Mouse (Mus musculus) midbrain, embryonic 11.5 days (tissue): ENCODE measurements around the gene Filip1l. TPM values are rescaled to one million over a fixed set of nuclear protein-coding genes. Genes with fewer than 3 reads are reported as not detected.
"Not testable (repeated sequence)": the region's sequence is repeated elsewhere in the genome, so short reads cannot be mapped to it uniquely, and the experiment has no call there.

Experiments used
- ATAC-seq: fragments of 200-750 bp; cut with Nextera tagmentation; 2 replicates; pipeline ENCODE4 v1.8.0; 2017; ENCODE audit warnings: moderate TSS enrichment, moderate library complexity; ENCODE audit not compliant: low FRiP score
- DNase-seq: peaks from one replicate; pipeline ENCODE4 v3.0.0; 2015; ENCODE audit warnings: low spot score; ENCODE audit errors: missing footprints
- H3K27ac ChIP-seq: fragments of 300-500 bp; sonication (generic); 2 replicates; pipeline ENCODE4 v1.5.1; 2014; ENCODE audit warnings: low read depth, low read length
- H3K27me3 ChIP-seq: fragments of 300-500 bp; sonication (generic); 2 replicates; pipeline ENCODE4 v1.6.1; 2014; ENCODE audit warnings: mild to moderate bottlenecking, low read length, moderate library complexity, mixed read lengths; ENCODE audit not compliant: control insufficient read depth, insufficient read depth
- H3K36me3 ChIP-seq: fragments of 300-500 bp; sonication (generic); 2 replicates; pipeline ENCODE4 v1.6.1; 2014; ENCODE audit warnings: mild to moderate bottlenecking, low read length, moderate library complexity, mixed read lengths; ENCODE audit not compliant: control insufficient read depth, insufficient read depth
- H3K4me1 ChIP-seq: fragments of 300-500 bp; sonication (generic); 2 replicates; pipeline ENCODE4 v1.6.1; 2014; ENCODE audit warnings: low read length; ENCODE audit not compliant: control insufficient read depth, insufficient read depth
- H3K4me2 ChIP-seq: fragments of 300-500 bp; sonication (generic); 2 replicates; pipeline ENCODE4 v1.6.1; 2014; ENCODE audit warnings: mild to moderate bottlenecking, moderate library complexity
- H3K4me3 ChIP-seq: fragments of 300-500 bp; sonication (generic); 2 replicates; pipeline ENCODE4 v1.5.1; 2014; ENCODE audit warnings: low read depth, low read length
- H3K9ac ChIP-seq: fragments of 300-500 bp; sonication (generic); 2 replicates; pipeline ENCODE4 v1.6.1; 2014; ENCODE audit warnings: low read length
- H3K9me3 ChIP-seq: fragments of 300-500 bp; sonication (generic); 2 replicates; pipeline ENCODE4 v1.6.1; 2016; ENCODE audit warnings: low read length; ENCODE audit not compliant: control insufficient read depth
- WGBS: fragments of 180-500 bp; shearing (Covaris S2); extraction: QIAGEN DNeasy Blood & Tissue Kit; methylation state at CpG from one replicate; pipeline ENCODE4 v1.1.7; 2014; 5-methylcytosine and 5-hydroxymethylcytosine counted together
- polyA plus RNA-seq: library from polyadenylated mRNA; unstranded; fragments of >200 nt; fragmentation: Nextera tagmentation; extraction: Ambion mirVana; gene quantifications from 2 replicates; pipeline ENCODE4 v1.2.1, GENCODE M21; 2014

Gene Filip1l
- polyA plus RNA-seq, 1 experiment from 2014 or later, result 6.8 TPM

DNA sequence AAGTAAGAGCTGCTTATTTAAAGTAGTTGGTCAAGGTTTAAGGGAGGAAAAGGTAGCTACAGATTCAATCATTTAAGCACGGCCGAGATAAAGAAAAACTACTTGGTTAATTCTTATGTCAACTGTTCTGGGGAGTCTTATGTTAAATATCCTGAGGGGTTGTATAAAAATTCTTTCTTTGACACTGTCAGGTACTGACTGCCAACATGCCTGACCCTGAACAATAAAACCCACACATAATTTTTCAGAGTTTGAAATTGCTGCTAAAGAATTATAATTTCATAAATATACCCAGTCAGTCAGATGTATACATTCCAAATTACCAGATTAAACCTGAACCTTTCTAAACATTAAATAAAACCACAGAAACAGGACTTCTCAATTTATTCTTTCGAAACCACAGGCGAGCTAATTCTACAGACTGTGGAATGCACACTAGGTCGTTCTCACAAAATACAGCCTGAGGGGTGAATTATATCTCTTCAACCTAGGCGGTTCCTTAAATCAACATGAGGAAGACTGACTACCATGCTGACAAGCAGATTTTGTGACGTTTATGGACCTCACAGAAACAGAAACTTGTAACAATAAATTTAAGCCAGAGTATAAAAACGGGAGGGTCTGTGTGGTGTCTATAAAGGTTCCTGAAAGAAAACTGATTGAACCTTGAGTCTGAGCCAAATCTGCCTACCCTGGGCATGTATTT, 30.5 kb downstream of the Filip1l start:
- WGBS, result 86% methylated on average over 8 of the region's 8 CpGs
- no peaks in the 10 kb centered on the region for H3K4me1 ChIP-seq
- H3K4me2 ChIP-seq, result no peak overlapping the region
- ATAC-seq, result no peak
- no peaks in the 10 kb centered on the region for H3K9me3 ChIP-seq
- H3K9ac ChIP-seq, result no peak overlapping the region
- H3K36me3 ChIP-seq, result no peaks in the 10 kb centered on the region
- no peaks in the 10 kb centered on the region for H3K27me3 ChIP-seq
- H3K4me3 ChIP-seq, result no peak overlapping the region
- DNase-seq, result no peak
- H3K27ac ChIP-seq, result no peak overlapping the region

DNA sequence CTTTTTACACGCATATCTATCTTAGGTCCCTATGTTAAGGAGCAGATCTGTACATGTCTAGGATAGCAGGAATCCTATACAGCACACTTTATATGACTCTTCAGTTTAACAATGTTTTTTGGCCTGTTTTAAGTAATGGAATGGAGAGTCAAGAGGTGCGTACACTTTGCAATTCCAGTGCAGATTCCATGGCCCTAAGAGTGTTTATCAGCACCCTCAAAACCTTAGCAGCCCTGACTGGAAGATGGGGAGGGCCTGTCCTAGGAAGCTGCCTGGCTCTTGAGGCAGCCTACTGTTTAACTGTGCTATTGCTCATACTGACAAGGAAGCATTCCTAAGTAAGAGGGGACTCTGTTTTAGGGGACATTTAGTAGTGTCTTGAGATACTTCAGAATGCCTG, 31.4 kb downstream of the Filip1l start:
- Histone ChIP-seq H3K27ac (no peak overlapping the region), H3K27me3 (no peaks in the 10 kb centered on the region), H3K4me1 (no peaks in the 10 kb centered on the region), H3K9me3 (no peaks in the 10 kb centered on the region), H3K4me2 (no peak overlapping the region), H3K36me3 (no peaks in the 10 kb centered on the region), H3K4me3 (no peak overlapping the region), H3K9ac (no peak overlapping the region)
- DNase-seq, result no peak
- 94% methylated on average over 2 of the region's 2 CpGs for WGBS
- ATAC-seq, result no peak

GRCm38 (mm10) chr16:57389566-57390251, 36.8 kb downstream of the Filip1l start:
- whole genome bisulfite sequencing, result 92% methylated on average over 15 of the region's 15 CpGs
- ATAC-seq, result no peak
- H3K4me2 ChIP-seq, result no peak overlapping the region

DNA sequence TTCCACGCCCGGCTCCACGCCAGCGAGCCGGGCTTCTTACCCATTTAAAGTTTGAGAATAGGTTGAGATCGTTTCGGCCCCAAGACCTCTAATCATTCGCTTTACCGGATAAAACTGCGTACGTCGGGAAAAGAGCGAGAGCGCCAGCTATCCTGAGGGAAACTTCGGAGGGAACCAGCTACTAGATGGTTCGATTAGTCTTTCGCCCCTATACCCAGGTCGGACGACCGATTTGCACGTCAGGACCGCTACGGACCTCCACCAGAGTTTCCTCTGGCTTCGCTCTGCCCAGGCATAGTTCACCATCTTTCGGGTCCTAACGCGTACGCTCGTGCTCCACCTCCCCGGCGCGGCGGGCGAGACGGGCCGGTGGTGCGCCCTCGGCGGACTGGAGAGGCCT, 38.3 kb downstream of the Filip1l start:
- DNase-seq, ATAC-seq, H3K27ac ChIP-seq, H3K27me3 ChIP-seq, H3K4me3 ChIP-seq, H3K4me1 ChIP-seq, H3K9me3 ChIP-seq, H3K9ac ChIP-seq, H3K4me2 ChIP-seq, H3K36me3 ChIP-seq: not testable (repeated sequence)
- WGBS, result 26% methylated on average over 21 of the region's 39 CpGs

More at GRCm38 (mm10) chr16:57389566-57390251, 36.8 kb downstream of the Filip1l start:
- Histone ChIP-seq H3K9me3 (no peaks in the 10 kb centered on the region), H3K9ac (no peak overlapping the region), H3K4me1 (no peaks in the 10 kb centered on the region), H3K4me3 (no peak overlapping the region), H3K27ac (no peak overlapping the region), H3K36me3 (no peaks in the 10 kb centered on the region), H3K27me3 (no peaks in the 10 kb centered on the region)
- DNase-seq, result no peak

DNA sequence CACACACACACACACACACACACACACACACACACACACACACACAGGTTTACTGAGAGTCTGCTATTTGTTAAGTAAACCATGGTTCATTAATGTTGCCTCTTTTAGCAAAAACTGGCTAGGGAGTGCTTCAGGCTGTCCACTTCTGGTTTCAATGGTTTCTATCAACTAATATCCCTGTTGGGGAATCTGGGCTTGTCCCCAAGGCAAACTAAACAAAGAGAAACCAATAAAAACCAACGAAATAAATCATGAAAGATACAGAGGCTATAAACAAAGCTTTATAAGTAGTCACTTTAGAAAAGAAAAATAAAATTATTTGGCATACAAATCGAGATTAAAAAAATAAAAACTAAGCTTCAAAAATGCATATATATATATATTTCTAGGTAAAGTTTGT, 39.6 kb downstream of the Filip1l start:
- Histone ChIP-seq H3K9ac (no peak overlapping the region), H3K4me3 (no peak overlapping the region), H3K36me3 (no peaks in the 10 kb centered on the region), H3K4me1 (no peaks in the 10 kb centered on the region), H3K4me2 (no peak overlapping the region), H3K9me3 (no peaks in the 10 kb centered on the region), H3K27me3 (no peaks in the 10 kb centered on the region), H3K27ac (no peak overlapping the region)
- WGBS, result 79% methylated on average over 2 of the region's 2 CpGs
- no peak for DNase-seq
- no peak for ATAC-seq

- no peaks in the 10 kb centered on the region for H3K9me3 ChIP-seq
- H3K36me3 ChIP-seq, result no peaks in the 10 kb centered on the region
- H3K9ac ChIP-seq, result no peak overlapping the region
- H3K27me3 ChIP-seq, result no peaks in the 10 kb centered on the region
- H3K4me1 ChIP-seq, result no peaks in the 10 kb centered on the region
- no peak overlapping the region for H3K27ac ChIP-seq
- H3K4me3 ChIP-seq, result no peak overlapping the region
- DNase-seq, result no peak
- 83% methylated on average over 11 of the region's 11 CpGs for WGBS
- no peak overlapping the region for H3K4me2 ChIP-seq
- no peak for ATAC-seq
Observed at GRCm38 (mm10) chr16:57393161-57393560, 40.3 kb downstream of the Filip1l start.

DNA sequence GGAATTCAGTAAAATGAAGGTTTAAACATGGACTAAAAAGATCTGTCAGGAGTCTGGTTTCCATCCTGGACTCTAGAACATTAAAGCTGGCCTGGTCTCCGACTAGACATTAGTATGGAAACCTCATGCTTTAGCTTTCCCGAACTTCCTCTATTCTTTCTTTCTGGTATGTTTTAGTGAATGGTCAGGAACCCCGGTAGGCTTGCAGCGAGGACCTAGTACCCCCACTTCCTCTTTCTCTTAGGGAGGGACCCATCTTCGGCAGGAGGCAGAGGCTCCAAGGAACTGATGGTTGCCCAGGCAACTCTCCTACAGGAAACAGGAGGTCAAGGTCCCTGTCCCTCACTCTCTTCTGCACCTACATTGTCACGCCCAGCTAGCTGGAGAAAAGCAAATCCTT, 43.4 kb downstream of the Filip1l start:
- no peak overlapping the region for H3K9ac ChIP-seq
- no peak overlapping the region for H3K4me3 ChIP-seq
- no peak overlapping the region for H3K27ac ChIP-seq
- H3K27me3 ChIP-seq, result no peaks in the 10 kb centered on the region
- no peaks in the 10 kb centered on the region for H3K9me3 ChIP-seq
- WGBS, result 85% methylated on average over 6 of the region's 6 CpGs
- H3K4me1 ChIP-seq, result no peaks in the 10 kb centered on the region
- no peak for DNase-seq
- no peak for ATAC-seq
- no peaks in the 10 kb centered on the region for H3K36me3 ChIP-seq
- H3K4me2 ChIP-seq, result no peak overlapping the region

- no peak overlapping the region for H3K9ac ChIP-seq
- H3K4me2 ChIP-seq, result no peak overlapping the region
- no peak overlapping the region for H3K27ac ChIP-seq
- no peak overlapping the region for H3K4me3 ChIP-seq
- ATAC-seq (0 out of 2 replicates have a peak, but pooled peaks have one; percentile 4), DNase-seq (no peak)
- no peaks in the 10 kb centered on the region for H3K9me3 ChIP-seq
- no peaks in the 10 kb centered on the region for H3K4me1 ChIP-seq
- H3K27me3 ChIP-seq, result no peaks in the 10 kb centered on the region
- H3K36me3 ChIP-seq, result no peaks in the 10 kb centered on the region
- 87% methylated on average over 6 of the region's 6 CpGs for WGBS
Observed at GRCm38 (mm10) chr16:57397845-57398244, 45.0 kb downstream of the Filip1l start.

DNA sequence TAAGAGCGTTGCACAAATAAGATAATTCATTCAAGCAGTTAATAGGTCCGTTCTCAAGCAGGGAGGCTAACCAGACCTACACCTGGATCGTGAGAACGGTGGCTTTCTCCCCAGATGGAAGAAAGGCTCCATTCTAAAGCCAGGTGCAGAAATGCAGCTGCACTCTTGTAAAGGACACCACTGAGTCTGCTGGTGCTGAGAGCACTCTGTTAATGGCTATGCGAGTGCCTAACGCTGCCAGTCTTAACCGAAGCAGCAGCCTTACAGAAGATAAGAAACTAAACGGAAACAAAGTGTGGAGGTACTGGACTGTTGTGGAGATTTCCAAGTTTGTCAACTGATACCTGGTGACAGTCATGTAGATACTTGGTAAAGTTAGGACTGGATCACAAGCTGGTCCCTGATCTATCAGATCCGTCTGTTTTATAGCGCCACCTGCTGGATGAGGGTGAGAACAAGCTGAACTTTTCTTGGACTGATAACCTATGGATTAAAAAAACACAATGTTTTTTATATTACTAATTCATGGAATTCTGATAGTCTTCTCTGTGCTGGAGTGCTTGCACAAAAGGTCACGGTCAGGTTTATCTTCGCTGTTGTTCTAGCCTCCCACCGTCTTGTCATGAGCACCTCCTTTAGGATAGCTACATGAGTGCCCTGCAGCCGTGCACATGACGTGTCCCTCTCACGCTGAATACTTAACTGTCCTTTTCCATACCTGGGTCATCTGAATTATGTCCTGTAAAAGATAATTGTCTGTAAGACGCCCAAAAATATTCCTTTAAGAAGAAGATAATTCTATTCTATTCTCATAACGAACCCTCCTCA, 45.7 kb downstream of the Filip1l start:
- H3K4me1 ChIP-seq, result no peaks in the 10 kb centered on the region
- no peaks in the 10 kb centered on the region for H3K36me3 ChIP-seq
- H3K4me2 ChIP-seq, result no peak overlapping the region
- DNase-seq (peak; percentile 96), ATAC-seq (peak; percentile 63; the same call in 1 of the 2 replicates)
- H3K9ac ChIP-seq, result no peak overlapping the region
- no peaks in the 10 kb centered on the region for H3K27me3 ChIP-seq
- H3K4me3 ChIP-seq, result no peak overlapping the region
- no peaks in the 10 kb centered on the region for H3K9me3 ChIP-seq
- H3K27ac ChIP-seq, result no peak overlapping the region
- WGBS, result 62% methylated on average over 18 of the region's 18 CpGs
